Mouse (Mus musculus) Patski (cell line): Measurements from ENCODE around the gene Col27a1. TPM values are rescaled to one million over a fixed set of nuclear protein-coding genes. Genes with fewer than 3 reads are reported as not detected.

ENCODE experiments used
- ATAC-seq: fragments of 100-300 bp; one replicate; pipeline ENCODE4 v1.8.0; 2021
- CTCF ChIA-PET: fragments of 350-600 bp; sonication (Branson Sonifier 250); formaldehyde crosslinking; loops from one replicate; lab custom pipeline; 2022; ENCODE audit warnings: inconsistent platforms; lab: Charles Lee
- POLR2A ChIA-PET: fragments of 350-600 bp; sonication (Branson Sonifier 250); formaldehyde crosslinking; loops from one replicate; lab custom pipeline; 2022; ENCODE audit warnings: antibody characterized with exemption, inconsistent platforms; lab: Charles Lee
- DNase-seq: peaks from one replicate; pipeline ENCODE4 v3.0.0-alpha.2; 2011; ENCODE audit warnings: low read depth, low spot score
- H3K27me3 ChIP-seq: fragments of 371-371 bp; one replicate; pipeline ENCODE4 v1.5.1; 2021
- CTCF ChIP-seq: fragments of 100-300 bp; IDR thresholded peaks from one replicate; pipeline ENCODE4 v1.5.1; 2021
- in situ Hi-C: fragments of 300-500 bp; cut with MboI; formaldehyde crosslinking; loops from 3 replicates; pipeline ENCODE4 v1.11.1; 2018; ENCODE audit warnings: low pct_unique_long_range_greater_than_20kb, mixed read lengths
- polyA plus RNA-seq: library from polyadenylated mRNA; unstranded; gene quantifications from one replicate; pipeline ENCODE4 v1.2.3, GENCODE M21; 2021

The Col27a1 gene
- polyA plus RNA-seq, 1 experiment from 2014 or later: 4.2 TPM

GRCm38 (mm10) chr4:63275251-63275650 lies 61.4 kb downstream of the Col27a1 start:
- no peaks in the 10 kb centered on the region for H3K27me3 ChIP-seq
- no peak for TF ChIP-seq CTCF
- in situ Hi-C loops: no loop called here
- ChIA-PET CTCF (interaction anchor here (1.2 kb wide), 1 partner anchor 15 kb away, joined by 3 read pairs; no protein-coding TSS in a partner anchor), POLR2A (no interaction called here)
- DNase-seq (no peak), ATAC-seq (no peak)

- DNase-seq (no peak), ATAC-seq (no peak)
- H3K27me3 ChIP-seq: no peaks in the 10 kb centered on the region
- POLR2A ChIA-PET: no interaction called here
- no peak for TF ChIP-seq CTCF
- in situ Hi-C loops: no loop called here
- CTCF ChIA-PET: no interaction called here
Measured at GRCm38 (mm10) chr4:63276571-63276970, 62.8 kb downstream of the Col27a1 start.

GRCm38 (mm10) chr4:63278821-63279220 lies 65.0 kb downstream of the Col27a1 start:
- H3K27me3 ChIP-seq: no peaks in the 10 kb centered on the region
- ChIA-PET CTCF (no interaction called here), POLR2A (interaction anchor here (0.6 kb wide), 1 partner anchor 9 kb away, joined by 3 read pairs; no protein-coding TSS in a partner anchor)
- ATAC-seq: no peak
- in situ Hi-C loops: no loop called here
- TF ChIP-seq CTCF: no peak
- no peak for DNase-seq

DNA sequence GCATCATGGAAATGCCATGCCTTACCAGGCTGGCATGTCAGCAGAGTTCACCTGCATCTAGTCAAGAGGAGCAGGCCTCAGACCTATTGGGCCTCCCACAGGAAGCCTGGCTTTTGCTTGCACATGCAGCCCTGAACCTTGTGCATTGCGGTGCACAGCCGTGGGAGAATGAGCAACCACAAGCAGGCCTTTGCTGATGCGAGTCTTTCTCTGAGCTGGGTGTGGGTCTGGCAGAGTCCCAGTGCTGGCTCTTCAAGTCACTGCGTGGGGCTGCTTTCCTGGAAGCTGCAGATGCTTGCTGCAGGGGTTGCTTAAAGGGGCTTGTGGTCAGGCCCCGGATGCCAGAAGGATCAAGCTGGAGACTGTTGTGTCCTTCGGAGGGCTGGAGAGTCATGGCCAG lies 67.9 kb downstream of the Col27a1 start:
- ChIA-PET POLR2A (no interaction called here), CTCF (interaction anchor here (1.2 to 2.1 kb wide), 2 partner anchors 64 to 66 kb away, joined by 3 to 5 read pairs; no protein-coding TSS in a partner anchor)
- peak; percentile 68 for ATAC-seq
- in situ Hi-C loops: no loop called here
- TF ChIP-seq CTCF: no peak
- DNase-seq: peak; percentile 74
- H3K27me3 ChIP-seq: no peaks in the 10 kb centered on the region

GRCm38 (mm10) chr4:63283319-63283718 lies 69.5 kb downstream of the Col27a1 start:
- CTCF ChIA-PET: interaction anchor here (1.4 to 2.1 kb wide), 2 partner anchors 24 to 68 kb away, joined by 3 to 5 read pairs; no protein-coding TSS in a partner anchor
- POLR2A ChIA-PET: no interaction called here
- DNase-seq (no peak), ATAC-seq (no peak)
- no peak for TF ChIP-seq CTCF
- in situ Hi-C loops: no loop called here
- no peaks in the 10 kb centered on the region for H3K27me3 ChIP-seq

- TF ChIP-seq CTCF: no peak
- CTCF ChIA-PET: no interaction called here
- ATAC-seq (no peak), DNase-seq (no peak)
- POLR2A ChIA-PET: interaction anchor here (0.6 kb wide), 1 partner anchor 48 kb away, joined by 3 read pairs; no protein-coding TSS in a partner anchor
- in situ Hi-C loops: no loop called here
- no peaks in the 10 kb centered on the region for H3K27me3 ChIP-seq
Measured at GRCm38 (mm10) chr4:63286034-63286433, 72.2 kb downstream of the Col27a1 start.

DNA sequence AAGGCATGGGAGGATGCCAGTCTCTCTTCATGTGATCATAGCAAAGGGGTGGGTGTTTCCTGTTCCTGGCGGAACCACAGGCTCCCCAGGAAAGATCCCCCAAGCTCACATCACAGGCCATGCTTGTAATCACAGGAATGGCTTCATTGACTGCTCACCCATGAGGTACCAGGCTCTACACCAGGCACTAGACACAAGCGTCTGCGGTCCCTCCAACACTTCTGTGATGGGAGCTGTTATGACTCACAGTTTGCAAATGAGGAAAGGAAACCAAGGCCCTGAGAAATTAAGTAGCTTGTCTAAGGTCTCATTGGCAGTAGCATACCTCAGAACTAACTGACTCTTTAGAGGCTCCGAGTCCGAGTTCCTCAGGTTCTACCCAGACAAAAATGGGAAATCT lies 74.7 kb downstream of the Col27a1 start:
- no peak for TF ChIP-seq CTCF
- DNase-seq (peak; percentile 64), ATAC-seq (peak; percentile 87)
- CTCF ChIA-PET: interaction anchor here (1.2 to 1.3 kb wide), 2 partner anchors 19 to 50 kb away, joined by 3 to 6 read pairs; no protein-coding TSS in a partner anchor
- POLR2A ChIA-PET: interaction anchor here (0.7 kb wide), 1 partner anchor 10 kb away, joined by 3 read pairs; no protein-coding TSS in a partner anchor
- no peaks in the 10 kb centered on the region for H3K27me3 ChIP-seq
- in situ Hi-C loops: no loop called here

GRCm38 (mm10) chr4:63290081-63290480 lies 76.3 kb downstream of the Col27a1 start:
- ATAC-seq (no peak), DNase-seq (no peak)
- no peaks in the 10 kb centered on the region for H3K27me3 ChIP-seq
- POLR2A ChIA-PET: no interaction called here
- in situ Hi-C loops: no loop called here
- CTCF ChIA-PET: interaction anchor here (0.7 kb wide), 1 partner anchor 75 kb away, joined by 4 read pairs; no protein-coding TSS in a partner anchor
- TF ChIP-seq CTCF: no peak

GRCm38 (mm10) chr4:63291075-63291474 lies 77.3 kb downstream of the Col27a1 start:
- DNase-seq (no peak), ATAC-seq (no peak)
- POLR2A ChIA-PET: no interaction called here
- in situ Hi-C loops: no loop called here
- no peaks in the 10 kb centered on the region for H3K27me3 ChIP-seq
- TF ChIP-seq CTCF: no peak
- CTCF ChIA-PET: no interaction called here

GRCm38 (mm10) chr4:63291658-63292057 lies 77.9 kb downstream of the Col27a1 start:
- in situ Hi-C loops: no loop called here
- no peak for TF ChIP-seq CTCF

DNA sequence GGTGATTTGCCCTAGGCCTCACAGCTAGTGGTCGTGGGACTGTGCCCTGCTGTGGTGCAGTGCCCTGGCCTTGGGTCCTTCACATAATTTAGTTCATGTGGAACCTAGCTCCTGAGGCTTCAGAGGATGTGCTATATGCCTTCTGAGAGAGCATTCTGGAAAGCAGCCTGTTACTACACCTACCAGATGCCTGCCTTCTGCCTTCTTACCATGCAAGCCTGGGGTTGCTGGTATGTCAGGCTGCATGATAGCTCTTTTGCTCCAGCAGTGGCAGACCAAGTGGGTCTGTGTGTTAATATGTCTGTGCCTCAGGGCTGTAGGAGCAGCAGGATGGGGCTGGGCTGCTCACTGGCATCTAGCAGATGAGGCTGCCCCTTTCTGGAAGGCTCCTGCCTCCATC lies 81.8 kb downstream of the Col27a1 start:
- DNase-seq (no peak), ATAC-seq (no peak)
- ChIA-PET CTCF (no interaction called here), POLR2A (no interaction called here)
- in situ Hi-C loops: no loop called here
- TF ChIP-seq CTCF: no peak
- H3K27me3 ChIP-seq: no peaks in the 10 kb centered on the region

More at GRCm38 (mm10) chr4:63291658-63292057, 77.9 kb downstream of the Col27a1 start:
- H3K27me3 ChIP-seq: no peaks in the 10 kb centered on the region
- no peak for ATAC-seq
- POLR2A ChIA-PET: no interaction called here
- CTCF ChIA-PET: interaction anchor here (1.6 kb wide), 1 partner anchor 15 kb away, joined by 3 read pairs; no protein-coding TSS in a partner anchor
- no peak for DNase-seq
